Mouse (Mus musculus) right cerebral cortex, postnatal 25 days (tissue): Measurements from ENCODE around the gene Uqcc2.

ENCODE experiments used
- DNase-seq: peaks from one replicate; pipeline ENCODE4 v3.0.0; 2022

The Uqcc2 gene

GRCm38 (mm10) chr17:27133551-27134141 is at the start of gene Uqcc2:
Gene Uqcc2, minus strand, starts transcription at chr17:27133916.
- DNase-seq, result peak; percentile 94

DNA sequence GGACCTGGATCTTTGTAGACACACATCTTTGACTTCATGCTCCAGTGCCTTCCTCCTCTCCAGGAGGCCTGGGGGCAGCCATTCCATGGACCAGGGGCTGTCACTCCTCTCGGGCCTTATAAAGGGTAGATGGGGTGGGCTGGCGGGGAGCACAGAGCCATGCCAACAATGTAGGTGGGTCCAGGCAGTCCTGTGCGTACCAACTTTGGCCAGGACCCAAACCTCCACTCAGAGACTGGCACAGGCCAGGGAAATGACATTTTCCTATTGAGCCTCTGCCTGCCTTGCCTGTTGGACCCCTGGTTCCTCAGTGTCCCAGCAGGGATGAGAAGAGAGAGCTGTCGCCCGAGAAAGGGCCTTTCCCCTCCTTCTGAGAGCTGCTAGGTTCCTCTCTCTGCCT is 48.7 kb upstream of the Uqcc2 start:
- no peak for DNase-seq

DNA sequence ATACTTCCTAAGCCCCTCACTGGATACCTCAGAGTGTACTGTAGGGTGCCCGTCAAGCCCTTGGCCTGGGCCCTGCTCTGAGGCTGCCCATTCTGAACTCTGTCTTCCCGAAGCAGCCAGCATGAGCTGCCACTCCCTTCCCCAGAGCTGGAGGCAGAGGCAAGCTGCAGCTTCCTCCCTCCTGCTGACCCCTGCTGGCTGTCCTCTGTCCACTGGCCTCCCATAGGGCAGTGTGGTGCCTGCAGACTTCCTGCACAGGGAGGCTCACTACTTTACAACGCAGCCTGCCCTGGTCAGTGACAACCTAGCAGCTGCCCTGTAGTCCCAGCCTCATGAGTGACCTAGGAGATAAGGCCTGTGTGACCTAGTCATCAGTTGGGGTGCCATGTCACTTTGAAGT is 48.0 kb upstream of the Uqcc2 start:
- DNase-seq, result no peak

GRCm38 (mm10) chr17:27179681-27180280 is 46.1 kb upstream of the Uqcc2 start:
- DNase-seq, result no peak

GRCm38 (mm10) chr17:27178427-27179177 is 44.9 kb upstream of the Uqcc2 start:
- DNase-seq, result no peak

GRCm38 (mm10) chr17:27178019-27178418 is 44.3 kb upstream of the Uqcc2 start:
- no peak for DNase-seq

- DNase-seq, result no peak
Observed at GRCm38 (mm10) chr17:27176754-27177153, 43.0 kb upstream of the Uqcc2 start.

- DNase-seq, result no peak
Observed at GRCm38 (mm10) chr17:27176287-27176686, 42.6 kb upstream of the Uqcc2 start.

- DNase-seq, result no peak
Observed at GRCm38 (mm10) chr17:27175196-27175874, 41.6 kb upstream of the Uqcc2 start.

- no peak for DNase-seq
Observed at GRCm38 (mm10) chr17:27173715-27174114, 40.0 kb upstream of the Uqcc2 start.

GRCm38 (mm10) chr17:27172459-27172858 is 38.7 kb upstream of the Uqcc2 start:
- no peak for DNase-seq

DNA sequence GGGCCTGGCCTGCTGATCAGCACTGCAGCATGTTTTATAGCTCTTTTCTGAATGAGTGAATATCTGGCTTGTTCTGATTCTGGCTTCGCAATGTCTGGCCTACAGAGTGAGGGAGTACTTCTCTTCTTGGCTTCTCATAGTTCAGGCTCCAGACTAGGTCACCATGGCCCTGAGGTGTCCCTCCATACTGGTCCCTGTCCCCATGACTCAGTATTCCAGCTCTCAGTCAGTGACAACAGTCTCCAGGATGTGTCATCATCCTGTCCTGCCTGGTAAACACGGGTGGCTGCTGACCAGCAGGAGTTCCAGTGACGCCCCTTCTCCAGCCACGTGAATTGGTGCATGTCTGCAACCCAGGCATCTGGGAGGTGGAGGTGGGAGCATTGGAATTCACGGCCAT is 37.4 kb upstream of the Uqcc2 start:
- no peak for DNase-seq

- no peak for DNase-seq
Observed at GRCm38 (mm10) chr17:27169952-27170695, 36.4 kb upstream of the Uqcc2 start.

GRCm38 (mm10) chr17:27168569-27168968 is 34.9 kb upstream of the Uqcc2 start:
- DNase-seq, result no peak

GRCm38 (mm10) chr17:27167545-27167944 is 33.8 kb upstream of the Uqcc2 start, which contains the start of gene Ip6k3:
Gene Ip6k3, minus strand, starts transcription at chr17:27167795.
- no peak for DNase-seq

- DNase-seq, result no peak
Observed at GRCm38 (mm10) chr17:27166901-27167300, 33.2 kb upstream of the Uqcc2 start.

DNA sequence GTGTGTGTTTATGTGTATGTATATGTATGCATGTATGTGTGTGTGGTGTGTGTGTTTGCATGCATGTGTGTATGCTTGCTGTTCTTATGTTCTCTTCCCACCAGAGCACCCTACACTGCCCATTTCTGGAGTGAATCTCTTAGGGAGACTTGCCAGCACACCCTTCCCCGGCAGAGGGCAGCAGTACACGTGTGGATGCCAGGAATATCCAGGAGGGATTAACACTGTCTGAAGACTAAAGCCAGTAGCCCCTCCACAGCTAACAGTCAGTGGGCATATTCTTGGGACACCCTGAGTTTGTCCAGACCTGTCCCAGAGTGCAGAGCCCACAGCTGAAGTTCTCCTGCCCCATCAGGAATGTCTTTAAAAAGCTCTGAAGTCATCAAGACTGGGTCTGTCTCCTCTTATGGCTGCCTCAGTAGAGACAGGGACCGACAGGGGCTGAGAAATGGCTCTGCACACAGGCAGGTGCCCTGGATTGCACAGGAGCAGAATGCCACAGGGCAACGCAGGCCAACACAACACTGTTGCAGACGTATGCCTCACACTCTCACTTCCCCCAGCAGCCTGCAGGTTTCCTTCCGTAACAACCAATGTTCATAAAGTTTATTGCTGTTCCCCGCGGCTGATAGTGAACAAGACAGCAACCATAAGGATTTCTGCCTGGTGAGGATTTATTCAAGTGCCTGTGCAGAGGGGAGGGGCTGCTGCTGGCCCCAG is 31.5 kb upstream of the Uqcc2 start:
- no peak for DNase-seq

- DNase-seq, result no peak
Observed at GRCm38 (mm10) chr17:27160905-27161304, 27.2 kb upstream of the Uqcc2 start.

GRCm38 (mm10) chr17:27159169-27159568 is 25.5 kb upstream of the Uqcc2 start:
- no peak for DNase-seq

GRCm38 (mm10) chr17:27158439-27158838 is 24.7 kb upstream of the Uqcc2 start:
- no peak for DNase-seq

DNA sequence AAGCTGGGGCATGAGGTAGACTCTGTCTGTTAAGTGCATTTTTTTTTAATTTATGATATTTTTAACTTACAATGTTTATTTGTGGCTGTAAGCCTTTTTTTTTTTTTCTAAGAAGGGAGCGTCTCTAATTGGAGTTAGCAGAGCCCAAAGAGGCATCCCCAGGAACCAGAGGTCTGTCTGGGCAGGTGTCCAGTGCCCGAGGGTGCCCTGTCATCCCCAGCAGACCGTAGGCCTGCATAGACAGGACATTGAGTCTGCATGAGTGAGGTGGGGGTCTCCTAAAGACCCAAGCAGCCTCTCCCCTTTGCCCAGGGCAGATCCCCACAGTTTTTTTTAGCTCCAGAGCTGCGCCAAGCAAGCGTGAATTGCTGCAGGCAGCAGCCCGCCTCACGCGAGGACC is 22.0 kb upstream of the Uqcc2 start:
- DNase-seq, result no peak

DNA sequence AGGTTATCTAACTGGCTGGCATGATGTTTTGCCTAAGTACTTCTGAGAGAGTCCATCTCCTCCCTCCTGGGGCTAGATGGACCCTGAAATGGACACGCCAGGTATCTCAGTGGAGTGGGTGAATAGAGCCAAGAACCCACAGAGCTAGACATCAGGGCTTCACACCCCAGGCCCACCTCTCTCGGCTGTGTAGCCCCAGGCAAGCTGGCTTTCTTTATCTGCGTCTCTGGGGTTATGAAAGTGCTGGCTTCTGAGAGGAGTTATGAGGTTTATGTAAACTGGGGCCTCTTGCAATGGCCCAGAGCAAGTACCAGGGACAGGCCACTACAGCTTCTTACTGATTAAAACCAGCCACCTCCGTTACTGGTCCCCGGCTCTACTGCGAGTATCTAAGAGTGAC is 21.2 kb upstream of the Uqcc2 start:
- no peak for DNase-seq
